Mouse (Mus musculus) CH12.LX (cell line): ENCODE measurements around the gene Olfr55. TPM values are rescaled to one million over a fixed set of nuclear protein-coding genes. Genes with fewer than 3 reads are reported as not detected.

Experiments used
- polyA plus RNA-seq: library from polyadenylated mRNA; unstranded; fragments of >175 nt; gene quantifications from 2 replicates; pipeline ENCODE4 v1.2.1, GENCODE M21; 2012; ENCODE audit warnings: low read depth; ENCODE audit not compliant: insufficient read length
- total RNA-seq, 2 experiments: library from RNA; depleted of rRNA; stranded (reverse); fragments of 300-350 nt in 1 of 2; fragments of >200 nt in 1 of 2; gene quantifications; 2 replicates each; pipeline ENCODE4 v1.2.3; 2012 to 2014

The Olfr55 gene
- total and polyA plus RNA-seq, 3 experiments = not detected

Other genes starting within 250 kb of the Olfr55 start
- 13.1 and 18.6 TPM in 2 replicates for gene Cyp4f13, start 221.0 kb upstream of the Olfr55 start, total RNA-seq (2012; rRNA removed)
- gene Cyp4f13, start 221.0 kb upstream of the Olfr55 start, total RNA-seq (2014; rRNA removed) = 9.7 and 11.9 TPM in 2 replicates
- gene Cyp4f13, start 221.0 kb upstream of the Olfr55 start, polyA plus RNA-seq = 12.2 and 18.5 TPM in 2 replicates
- gene Zfp472, start 202.6 kb upstream of the Olfr55 start, total RNA-seq (2012; rRNA removed) = 9.7 and 12.9 TPM in 2 replicates
- gene Zfp472, start 202.6 kb upstream of the Olfr55 start, total RNA-seq (2014; rRNA removed) = 27.8 and 31.5 TPM in 2 replicates
- 12.4 and 13.6 TPM in 2 replicates for gene Zfp472, start 202.6 kb upstream of the Olfr55 start, polyA plus RNA-seq
- gene Zfp952, start 175.3 kb upstream of the Olfr55 start, total RNA-seq (2012; rRNA removed) = 4.2 and 4.5 TPM in 2 replicates
- 5.7 TPM in 2 replicates for gene Zfp952, start 175.3 kb upstream of the Olfr55 start, total RNA-seq (2014; rRNA removed)
- gene Zfp952, start 175.3 kb upstream of the Olfr55 start, polyA plus RNA-seq = 4.3 and 5.5 TPM in 2 replicates
- gene Zfp763, start 135.0 kb upstream of the Olfr55 start, total RNA-seq (2012; rRNA removed) = 3.1 and 3.2 TPM in 2 replicates
- 5.7 and 6.0 TPM in 2 replicates for gene Zfp763, start 135.0 kb upstream of the Olfr55 start, total RNA-seq (2014; rRNA removed)
- 2.9 and 3.7 TPM in 2 replicates for gene Zfp763, start 135.0 kb upstream of the Olfr55 start, polyA plus RNA-seq
- not detected in 2 replicates for gene 4921501E09Rik, start 100.4 kb upstream of the Olfr55 start, total RNA-seq (2012; rRNA removed)
- gene 4921501E09Rik, start 100.4 kb upstream of the Olfr55 start, total RNA-seq (2014; rRNA removed) = not detected in 2 replicates
- gene 4921501E09Rik, start 100.4 kb upstream of the Olfr55 start, polyA plus RNA-seq = not detected in 2 replicates
- gene Zfp563, start 79.1 kb upstream of the Olfr55 start, total RNA-seq (2012; rRNA removed) = 3.5 and 4.1 TPM in 2 replicates
- gene Zfp563, start 79.1 kb upstream of the Olfr55 start, total RNA-seq (2014; rRNA removed) = 4.1 and 4.5 TPM in 2 replicates
- gene Zfp563, start 79.1 kb upstream of the Olfr55 start, polyA plus RNA-seq = 1.9 and 3.7 TPM in 2 replicates
- not detected in 2 replicates for gene Morc2b, start 28.8 kb upstream of the Olfr55 start, total RNA-seq (2012; rRNA removed)
- gene Morc2b, start 28.8 kb upstream of the Olfr55 start, total RNA-seq (2014; rRNA removed) = not detected in 2 replicates
- not detected in 2 replicates for gene Morc2b, start 28.8 kb upstream of the Olfr55 start, polyA plus RNA-seq
- not detected in 2 replicates for gene Olfr239, start 22.9 kb downstream of the Olfr55 start, total RNA-seq (2012; rRNA removed)
- not detected in 2 replicates for gene Olfr239, start 22.9 kb downstream of the Olfr55 start, total RNA-seq (2014; rRNA removed)
- gene Olfr239, start 22.9 kb downstream of the Olfr55 start, polyA plus RNA-seq = not detected in 2 replicates
- gene Olfr1564, start 53.2 kb downstream of the Olfr55 start, total RNA-seq (2012; rRNA removed) = not detected in 2 replicates
- gene Olfr1564, start 53.2 kb downstream of the Olfr55 start, total RNA-seq (2014; rRNA removed) = not detected in 2 replicates
- gene Olfr1564, start 53.2 kb downstream of the Olfr55 start, polyA plus RNA-seq = 0.04 TPM in 1 of 2 replicates, not detected in the other
- 5.9 and 7.5 TPM in 2 replicates for gene Zfp955a, start 86.7 kb downstream of the Olfr55 start, total RNA-seq (2012; rRNA removed)
- 13.2 and 15.1 TPM in 2 replicates for gene Zfp955a, start 86.7 kb downstream of the Olfr55 start, total RNA-seq (2014; rRNA removed)
- gene Zfp955a, start 86.7 kb downstream of the Olfr55 start, polyA plus RNA-seq = 7.3 and 7.5 TPM in 2 replicates
- not detected in 2 replicates for gene Olfr63, start 96.2 kb downstream of the Olfr55 start, total RNA-seq (2012; rRNA removed)
- not detected in 2 replicates for gene Olfr63, start 96.2 kb downstream of the Olfr55 start, total RNA-seq (2014; rRNA removed)
- 0.03 and 0.08 TPM in 2 replicates for gene Olfr63, start 96.2 kb downstream of the Olfr55 start, polyA plus RNA-seq
- gene Zfp955b, start 121.1 kb downstream of the Olfr55 start, total RNA-seq (2012; rRNA removed) = 3.8 and 4.8 TPM in 2 replicates
- gene Zfp955b, start 121.1 kb downstream of the Olfr55 start, total RNA-seq (2014; rRNA removed) = 8.4 and 11.0 TPM in 2 replicates
- 17.8 and 25.7 TPM in 2 replicates for gene Zfp955b, start 121.1 kb downstream of the Olfr55 start, polyA plus RNA-seq
- 4.6 and 6.5 TPM in 2 replicates for gene Zfp81, start 190.4 kb downstream of the Olfr55 start, total RNA-seq (2012; rRNA removed)
- 15.9 and 20.5 TPM in 2 replicates for gene Zfp81, start 190.4 kb downstream of the Olfr55 start, total RNA-seq (2014; rRNA removed)
- 9.5 and 9.6 TPM in 2 replicates for gene Zfp81, start 190.4 kb downstream of the Olfr55 start, polyA plus RNA-seq
- 7.2 and 8.2 TPM in 2 replicates for gene Zfp101, start 226.2 kb downstream of the Olfr55 start, total RNA-seq (2012; rRNA removed)
- 15.4 and 21.5 TPM in 2 replicates for gene Zfp101, start 226.2 kb downstream of the Olfr55 start, total RNA-seq (2014; rRNA removed)
- gene Zfp101, start 226.2 kb downstream of the Olfr55 start, polyA plus RNA-seq = 10.7 and 11.2 TPM in 2 replicates